Mouse (Mus musculus): ENCODE measurements at regions not wholly inside any gene's neighbourhood (a gene's known extent, or its start where the extent isn't known, plus 50 kb on each side); places are given as distances from the start of the nearest gene placed in this dataset.

DNA sequence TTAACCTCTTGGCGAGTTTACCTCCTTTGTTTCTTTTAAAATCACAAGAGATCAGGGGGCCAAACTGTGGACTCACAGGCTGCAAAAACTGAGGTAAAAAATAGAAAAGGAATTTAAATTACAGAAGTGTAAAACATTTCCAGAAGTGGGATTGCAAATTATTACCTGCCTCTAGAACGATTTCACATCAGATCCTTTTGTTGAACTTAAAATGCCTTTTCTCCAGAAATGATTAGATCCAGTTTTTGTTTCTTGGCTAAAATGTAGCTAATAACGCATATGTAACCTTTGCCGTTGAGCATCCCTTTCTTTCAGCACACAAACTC lies 108.8 kb upstream of the Zeb2 start:
- Histone ChIP-seq H3K4me3 (ENCODE audit: low read depth, low read length) (no peak overlapping the region), H3K9ac (replicated peaks; ENCODE audit: low read depth, low read length) (no peak overlapping the region), H3K9me3 (replicated peaks; ENCODE audit: control insufficient read depth, low read length) (no peaks in the 10 kb centered on the region), H3K36me3 (replicated peaks; ENCODE audit: control insufficient read depth, insufficient read depth, low read length) (no peaks in the 10 kb centered on the region), H3K27me3 (ENCODE audit: control insufficient read depth, insufficient read depth, low read length) (no peaks in the 10 kb centered on the region), H3K4me1 (ENCODE audit: control insufficient read depth, insufficient read depth) (no peaks in the 10 kb centered on the region), H3K4me2 (ENCODE audit: low read depth, low read length) (no peak overlapping the region), H3K27ac (ENCODE audit: low read depth) (no peak overlapping the region)
- TF ChIP-seq EP300 (IDR thresholded peaks at IDR 0.05; ENCODE audit: low read depth), result no peak
- TF ChIP-seq CTCF (IDR thresholded peaks at IDR 0.05; ENCODE audit: low read depth), result no peak
- DNase-seq (ENCODE audit: low spot score) (no peak), ATAC-seq (ENCODE audit: insufficient read depth, low read depth) (no peak)
- 83% methylated on average over 4 of the region's 4 CpGs for WGBS

DNA sequence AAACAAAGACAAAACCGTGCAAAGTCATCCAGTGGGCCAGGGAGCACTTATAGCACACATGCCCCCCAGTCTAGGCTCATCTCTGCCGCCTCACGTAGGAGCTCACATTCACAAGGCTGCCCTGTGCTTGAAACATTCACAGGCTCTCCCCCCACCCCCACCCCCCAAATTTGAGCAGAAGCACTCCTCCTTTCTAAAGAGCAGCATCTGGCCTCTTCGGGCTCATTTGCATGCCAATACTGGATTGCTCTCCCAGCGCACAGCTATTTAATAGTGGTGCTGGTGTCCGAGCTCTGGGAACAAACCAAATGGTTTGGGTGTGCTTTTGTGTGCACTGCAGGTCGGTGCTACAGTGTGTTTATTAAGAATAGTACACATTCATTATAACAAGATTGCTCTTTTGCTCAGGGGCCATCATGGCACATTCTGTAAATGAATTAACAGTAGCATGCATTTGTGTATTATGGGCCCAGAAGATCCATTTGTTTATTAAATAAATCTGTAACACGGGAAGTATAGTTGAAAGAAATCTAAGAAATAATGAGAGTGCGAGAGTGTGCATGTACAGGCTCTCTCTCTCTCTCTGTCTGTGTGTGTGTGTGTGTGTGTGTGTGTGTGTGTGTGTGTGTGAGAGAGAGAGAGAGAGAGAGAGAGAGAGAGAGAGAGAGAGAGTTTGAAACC lies 108.3 kb upstream of the Zeb2 start:
- WGBS, result 56% methylated on average over 9 of the region's 9 CpGs
- ATAC-seq (ENCODE audit: insufficient read depth, low read depth), result no peak

DNA sequence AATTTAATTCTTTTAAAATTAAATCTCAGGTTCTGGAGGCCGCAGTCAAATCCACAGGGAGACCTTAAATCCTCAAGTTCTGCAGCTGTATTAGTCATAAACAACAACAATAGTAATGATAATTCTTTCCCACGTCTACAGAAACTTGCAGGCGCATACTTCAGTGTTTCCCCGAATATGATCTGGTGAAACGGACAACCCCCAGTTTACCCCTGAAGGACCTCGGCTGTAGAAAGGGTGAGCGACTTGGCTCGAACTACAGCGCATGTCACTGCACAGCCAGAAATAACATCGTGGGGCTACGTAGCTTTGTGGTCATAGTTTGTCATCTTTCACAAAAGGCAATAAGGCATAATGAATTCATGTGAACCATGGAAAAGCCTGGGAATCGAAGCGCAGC lies 105.0 kb upstream of the Zeb2 start:
- no peak for ATAC-seq (ENCODE audit: insufficient read depth, low read depth)
- Histone ChIP-seq H3K9me3 (replicated peaks; ENCODE audit: control insufficient read depth, low read length) (no peaks in the 10 kb centered on the region), H3K27me3 (ENCODE audit: control insufficient read depth, insufficient read depth, low read length) (no peaks in the 10 kb centered on the region), H3K27ac (ENCODE audit: low read depth) (no peak overlapping the region), H3K4me2 (ENCODE audit: low read depth, low read length) (no peak overlapping the region), H3K4me1 (ENCODE audit: control insufficient read depth, insufficient read depth) (no peaks in the 10 kb centered on the region), H3K9ac (replicated peaks; ENCODE audit: low read depth, low read length) (no peak overlapping the region), H3K36me3 (replicated peaks; ENCODE audit: control insufficient read depth, insufficient read depth, low read length) (no peaks in the 10 kb centered on the region), H3K4me3 (ENCODE audit: low read depth, low read length) (no peak overlapping the region)
- no peak for DNase-seq (ENCODE audit: low spot score)
- TF ChIP-seq CTCF (IDR thresholded peaks at IDR 0.05; ENCODE audit: low read depth) (no peak), EP300 (IDR thresholded peaks at IDR 0.05; ENCODE audit: low read depth) (no peak)
- 56% methylated on average over 13 of the region's 13 CpGs for WGBS

More for the DNA sequence above, 108.3 kb upstream of the Zeb2 start:
- Histone ChIP-seq H3K4me2 (ENCODE audit: low read depth, low read length) (no peak overlapping the region), H3K4me1 (ENCODE audit: control insufficient read depth, insufficient read depth) (no peaks in the 10 kb centered on the region), H3K27ac (ENCODE audit: low read depth) (no peak overlapping the region), H3K9me3 (replicated peaks; ENCODE audit: control insufficient read depth, low read length) (no peaks in the 10 kb centered on the region), H3K4me3 (ENCODE audit: low read depth, low read length) (no peak overlapping the region), H3K36me3 (replicated peaks; ENCODE audit: control insufficient read depth, insufficient read depth, low read length) (no peaks in the 10 kb centered on the region), H3K9ac (replicated peaks; ENCODE audit: low read depth, low read length) (no peak overlapping the region), H3K27me3 (ENCODE audit: control insufficient read depth, insufficient read depth, low read length) (no peaks in the 10 kb centered on the region)
- DNase-seq (ENCODE audit: low spot score), result no peak
- TF ChIP-seq EP300 (IDR thresholded peaks at IDR 0.05; ENCODE audit: low read depth) (no peak), CTCF (IDR thresholded peaks at IDR 0.05; ENCODE audit: low read depth) (no peak)

DNA sequence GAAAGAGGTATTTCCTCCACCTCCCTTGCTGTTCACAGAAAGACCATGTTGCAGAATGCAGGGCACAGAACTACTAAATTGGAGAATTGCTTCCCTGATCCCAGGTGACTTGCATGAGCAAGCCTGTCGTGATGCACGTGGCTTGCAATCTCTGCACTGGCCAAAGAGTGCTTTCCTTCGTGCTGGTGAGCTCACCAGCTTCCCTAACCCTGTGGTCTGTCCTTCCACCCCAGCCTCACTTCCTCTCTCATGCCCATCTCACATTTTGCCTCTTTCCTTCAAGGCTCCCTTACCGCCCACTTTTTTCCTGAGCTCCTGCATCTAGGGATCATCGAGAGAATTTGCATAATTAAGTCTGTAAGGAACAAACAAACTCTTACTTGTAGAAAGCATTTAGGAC lies 102.7 kb upstream of the Zeb2 start:
- ATAC-seq (ENCODE audit: insufficient read depth, low read depth), result no peak
- no peak for DNase-seq (ENCODE audit: low spot score)

DNA sequence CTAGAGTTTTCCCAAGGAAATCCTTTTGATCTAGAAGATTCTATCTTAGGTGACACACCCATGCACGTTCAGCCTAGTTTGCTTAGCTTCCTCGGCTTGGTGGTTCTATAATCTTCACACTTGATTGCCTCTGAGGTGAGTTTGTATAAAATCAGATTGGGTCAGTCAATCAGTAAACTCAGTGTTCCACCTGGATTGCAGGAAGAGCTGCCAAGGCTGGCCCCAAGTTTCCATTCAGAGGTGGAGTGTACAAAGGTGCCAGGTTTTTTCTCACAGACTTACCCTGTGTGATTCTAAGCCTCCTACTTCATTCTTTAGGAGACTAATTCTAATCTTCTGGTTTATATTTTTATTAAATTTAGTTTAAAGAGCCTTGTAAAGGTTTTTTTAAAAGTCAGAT lies 95.6 kb upstream of the Zeb2 start:
- no peaks in the 10 kb centered on the region for H3K4me1 ChIP-seq (ENCODE audit: control insufficient read depth, insufficient read depth)
- H3K27me3 ChIP-seq (ENCODE audit: control insufficient read depth, insufficient read depth, low read length), result no peaks in the 10 kb centered on the region
- no peak overlapping the region for H3K4me3 ChIP-seq (ENCODE audit: low read depth, low read length)
- ATAC-seq (ENCODE audit: insufficient read depth, low read depth), result no peak
- H3K9me3 ChIP-seq (replicated peaks; ENCODE audit: control insufficient read depth, low read length), result no peaks in the 10 kb centered on the region
- TF ChIP-seq CTCF (IDR thresholded peaks at IDR 0.05; ENCODE audit: low read depth) (no peak), EP300 (IDR thresholded peaks at IDR 0.05; ENCODE audit: low read depth) (no peak)
- no peaks in the 10 kb centered on the region for H3K36me3 ChIP-seq (replicated peaks; ENCODE audit: control insufficient read depth, insufficient read depth, low read length)
- H3K4me2 ChIP-seq (ENCODE audit: low read depth, low read length), result no peak overlapping the region
- H3K9ac ChIP-seq (replicated peaks; ENCODE audit: low read depth, low read length), result no peak overlapping the region
- H3K27ac ChIP-seq (ENCODE audit: low read depth), result no peak overlapping the region
- no peak for DNase-seq (ENCODE audit: low spot score)
- WGBS, result 63% methylated on average over 2 of the region's 2 CpGs

More for the DNA sequence above, 102.7 kb upstream of the Zeb2 start:
- no peaks in the 10 kb centered on the region for H3K4me1 ChIP-seq (ENCODE audit: control insufficient read depth, insufficient read depth)
- H3K27me3 ChIP-seq (ENCODE audit: control insufficient read depth, insufficient read depth, low read length), result no peaks in the 10 kb centered on the region
- no peak overlapping the region for H3K4me2 ChIP-seq (ENCODE audit: low read depth, low read length)
- no peak overlapping the region for H3K27ac ChIP-seq (ENCODE audit: low read depth)
- TF ChIP-seq EP300 (IDR thresholded peaks at IDR 0.05; ENCODE audit: low read depth) (no peak), CTCF (IDR thresholded peaks at IDR 0.05; ENCODE audit: low read depth) (no peak)
- WGBS, result 51% methylated on average over 5 of the region's 5 CpGs
- H3K9me3 ChIP-seq (replicated peaks; ENCODE audit: control insufficient read depth, low read length), result no peaks in the 10 kb centered on the region
- no peaks in the 10 kb centered on the region for H3K36me3 ChIP-seq (replicated peaks; ENCODE audit: control insufficient read depth, insufficient read depth, low read length)
- no peak overlapping the region for H3K9ac ChIP-seq (replicated peaks; ENCODE audit: low read depth, low read length)
- H3K4me3 ChIP-seq (ENCODE audit: low read depth, low read length), result no peak overlapping the region

DNA sequence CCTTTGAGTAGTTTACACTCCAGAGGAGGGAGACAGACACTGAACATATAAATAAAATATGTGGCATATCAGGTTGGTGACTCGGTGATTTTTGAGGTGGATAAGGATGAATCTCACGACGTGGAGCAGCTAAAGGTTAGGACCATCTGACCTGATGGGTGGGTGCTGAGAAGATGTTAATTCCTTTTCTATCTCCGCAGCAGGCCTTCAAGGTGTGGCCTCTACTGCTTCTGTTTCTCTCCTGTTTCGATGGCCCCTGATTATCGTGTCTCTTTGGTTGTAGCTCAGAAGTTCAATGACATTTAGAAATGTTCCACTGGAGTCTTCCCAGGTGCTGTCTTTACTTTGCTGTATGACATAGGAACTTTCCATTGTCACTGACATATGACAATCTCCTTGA lies 91.3 kb upstream of the Zeb2 start:
- no peak overlapping the region for H3K9ac ChIP-seq (replicated peaks; ENCODE audit: low read depth, low read length)
- no peak for TF ChIP-seq CTCF (IDR thresholded peaks at IDR 0.05; ENCODE audit: low read depth)
- no peak for TF ChIP-seq EP300 (IDR thresholded peaks at IDR 0.05; ENCODE audit: low read depth)
- no peaks in the 10 kb centered on the region for H3K27me3 ChIP-seq (ENCODE audit: control insufficient read depth, insufficient read depth, low read length)
- no peaks in the 10 kb centered on the region for H3K9me3 ChIP-seq (replicated peaks; ENCODE audit: control insufficient read depth, low read length)
- H3K4me1 ChIP-seq (ENCODE audit: control insufficient read depth, insufficient read depth), result no peaks in the 10 kb centered on the region
- no peak overlapping the region for H3K4me2 ChIP-seq (ENCODE audit: low read depth, low read length)
- WGBS, result 80% methylated on average over 6 of the region's 6 CpGs
- H3K4me3 ChIP-seq (ENCODE audit: low read depth, low read length), result no peak overlapping the region
- no peak for ATAC-seq (ENCODE audit: insufficient read depth, low read depth)
- no peak for DNase-seq (ENCODE audit: low spot score)
- no peak overlapping the region for H3K27ac ChIP-seq (ENCODE audit: low read depth)
- no peaks in the 10 kb centered on the region for H3K36me3 ChIP-seq (replicated peaks; ENCODE audit: control insufficient read depth, insufficient read depth, low read length)
